Mouse (Mus musculus): ENCODE results near the gene Gm5294. TPM values are rescaled to one million over a fixed set of nuclear protein-coding genes. Genes with fewer than 3 reads are reported as not detected.

The Gm5294 gene
- polyA plus RNA-seq (2012; rRNA removed), result 5.8 and 9.8 TPM in 2 replicates

GRCm38 (mm10) chr5:138819780-138820179 is at the start of gene Gm5294:
Gene Gm5294 (plus strand): TSS chr5:138820080.

Other genes starting within 250 kb of the Gm5294 start
- gene Zfp68, start 200.3 kb upstream of the Gm5294 start, polyA plus RNA-seq (2012; rRNA removed), result 6.1 and 7.4 TPM in 2 replicates
- gene A430033K04Rik, start 197.2 kb upstream of the Gm5294 start, polyA plus RNA-seq (2012; rRNA removed), result 2.7 and 3.9 TPM in 2 replicates
- 100 and 113 TPM in 2 replicates for gene Fam20c, start 65.6 kb upstream of the Gm5294 start, polyA plus RNA-seq (2012; rRNA removed)
- 36.0 and 48.9 TPM in 2 replicates for gene Pdgfa, start 177.3 kb downstream of the Gm5294 start, polyA plus RNA-seq (2012; rRNA removed)

Data from ovary, adult 2 months (tissue).